Mouse (Mus musculus): Measurements from ENCODE around the gene Maml1.

DNA sequence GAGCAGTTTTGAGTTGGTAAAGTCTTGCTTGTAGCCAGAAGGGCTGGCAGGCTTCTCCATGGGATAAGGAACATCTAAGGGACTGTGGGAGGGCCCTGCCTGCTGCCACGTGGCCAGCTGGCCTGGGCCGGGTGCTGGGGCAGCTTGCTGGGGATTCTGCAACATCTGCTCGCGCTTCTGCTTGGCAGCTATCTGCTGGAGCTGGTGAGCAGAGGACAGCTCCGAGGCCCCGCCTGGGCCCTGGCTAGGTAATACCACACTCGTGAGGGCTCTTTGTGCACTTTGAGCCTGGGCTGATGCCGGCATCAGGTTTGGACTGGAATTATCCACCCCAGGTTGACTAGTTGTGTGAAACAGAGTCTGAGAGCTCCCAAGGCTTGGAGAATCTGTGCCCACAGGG lies 26.2 kb downstream of the Maml1 start:
- TF ChIP-seq CTCF (conservative IDR thresholded peaks at IDR 0.05; ENCODE audit: low read length) (no peak), POU5F1 (IDR thresholded peaks at IDR 0.05; ENCODE audit: borderline replicate concordance, low read length) (no peak), NANOG (IDR thresholded peaks at IDR 0.05; ENCODE audit: borderline replicate concordance, low read length) (no peak)

All from E14TG2a.4 (cell line).